Mouse (Mus musculus): ENCODE measurements around the gene Cdh22.

GRCm38 (mm10) chr2:165263861-165264260 is 29.2 kb upstream of the Cdh22 start:
- no peak for TF ChIP-seq CTCF (IDR thresholded peaks at IDR 0.05; ENCODE audit: borderline replicate concordance, extremely low read depth, insufficient read depth, insufficient read length)
- TF ChIP-seq POLR2A (IDR thresholded peaks at IDR 0.05; ENCODE audit: borderline replicate concordance, extremely low read depth, insufficient read depth, insufficient read length, poor library complexity, severe bottlenecking): no peak

Data from brain, embryonic 14.5 days (tissue).